Mouse (Mus musculus) myocyte (in vitro differentiated cells): ENCODE results near the gene AU021092. TPM values are rescaled to one million over a fixed set of nuclear protein-coding genes. Genes with fewer than 3 reads are reported as not detected.

Experiments used
- H3K27me3 ChIP-seq: one replicate; pipeline ENCODE4 v1.6.1; 2011; ENCODE audit not compliant: control insufficient read depth, insufficient read depth, insufficient read length
- H3K36me3 ChIP-seq: one replicate; pipeline ENCODE4 v1.6.1; 2011; ENCODE audit not compliant: control insufficient read depth, insufficient read depth
- H3K4me2 ChIP-seq: one replicate; pipeline ENCODE4 v1.6.1; 2011; ENCODE audit warnings: low read depth, control low read depth
- H3K4me3 ChIP-seq: one replicate; pipeline ENCODE4 v1.5.1; 2011; ENCODE audit warnings: mild to moderate bottlenecking, control low read depth, moderate library complexity
- H3K79me2 ChIP-seq: one replicate; pipeline ENCODE4 v1.6.1; 2011; ENCODE audit not compliant: control insufficient read depth, insufficient read depth
- H3ac ChIP-seq: one replicate; pipeline ENCODE4 v1.6.1; 2011; ENCODE audit not compliant: control insufficient read depth, insufficient read length
- CEBPB ChIP-seq: IDR thresholded peaks from 2 replicates; pipeline ENCODE4 v1.6.1; 2011; ENCODE audit warnings: mild to moderate bottlenecking, moderate library complexity; ENCODE audit not compliant: poor library complexity, insufficient read depth, severe bottlenecking
- E2F4 ChIP-seq: IDR thresholded peaks from one replicate; pipeline ENCODE4 v1.6.1; 2011; ENCODE audit warnings: mild to moderate bottlenecking, control low read depth, moderate library complexity; ENCODE audit not compliant: insufficient read depth
- MAX ChIP-seq: IDR thresholded peaks from one replicate; pipeline ENCODE4 v1.6.1; 2011; ENCODE audit warnings: low read depth, mild to moderate bottlenecking, control low read depth
- MYOD1 ChIP-seq, 3 experiments: IDR thresholded peaks; one replicate each; pipeline ENCODE4 v1.6.1; 2011; ENCODE audit warnings: control low read depth in 2 of 3, low read depth in 2 of 3, mild to moderate bottlenecking in 2 of 3, moderate library complexity in 1 of 3; ENCODE audit not compliant: insufficient read length in 2 of 3, control insufficient read depth in 1 of 3
- MYOG ChIP-seq, 3 experiments: IDR thresholded peaks; one replicate each; pipeline ENCODE4 v1.6.1; 2011; ENCODE audit warnings: control low read depth in 2 of 3, low read depth in 2 of 3, mild to moderate bottlenecking in 2 of 3; ENCODE audit not compliant: insufficient read length in 2 of 3, control insufficient read depth in 1 of 3, insufficient read depth in 1 of 3
- POLR2A ChIP-seq: IDR thresholded peaks from one replicate; pipeline ENCODE4 v1.6.1; 2011; ENCODE audit warnings: low read depth, mild to moderate bottlenecking, control low read depth, moderate library complexity; ENCODE audit not compliant: insufficient read length
- POLR2AphosphoS2 ChIP-seq: IDR thresholded peaks from one replicate; pipeline ENCODE4 v1.6.1; 2011; ENCODE audit warnings: low read depth, control low read depth; ENCODE audit not compliant: insufficient read length
- REST ChIP-seq: IDR thresholded peaks from one replicate; pipeline ENCODE4 v1.6.1; 2011; ENCODE audit warnings: mild to moderate bottlenecking, control low read depth, moderate library complexity; ENCODE audit not compliant: insufficient read depth, insufficient read length
- SRF ChIP-seq: IDR thresholded peaks from one replicate; pipeline ENCODE4 v1.6.1; 2011; ENCODE audit warnings: low read depth; ENCODE audit not compliant: control insufficient read depth, insufficient read length
- TCF12 ChIP-seq: IDR thresholded peaks from one replicate; pipeline ENCODE4 v1.6.1; 2011; ENCODE audit warnings: mild to moderate bottlenecking, control low read depth; ENCODE audit not compliant: poor library complexity, insufficient read depth, severe bottlenecking
- TCF3 ChIP-seq: IDR thresholded peaks from one replicate; pipeline ENCODE4 v1.6.1; 2011; ENCODE audit warnings: low read depth, control low read depth; ENCODE audit not compliant: insufficient read length
- USF1 ChIP-seq: IDR thresholded peaks from one replicate; pipeline ENCODE4 v1.6.1; 2011; ENCODE audit warnings: low read depth, mild to moderate bottlenecking, control low read depth, moderate library complexity
- polyA plus RNA-seq: library from polyadenylated mRNA; unstranded; fragments of >200 nt; fragmentation: generic; extraction: Trizol; gene quantifications from one replicate; pipeline ENCODE4 v1.2.1, GENCODE M21; 2012; ENCODE audit warnings: missing spikeins

AU021092 gene
- polyA plus RNA-seq, 1 experiment, result 1.3 TPM

- Histone ChIP-seq H3K79me2 (no peaks in the 10 kb centered on the region), H3K36me3 (no peaks in the 10 kb centered on the region), H3K4me2 (no peak overlapping the region), H3ac (no peak overlapping the region), H3K27me3 (no peaks in the 10 kb centered on the region), H3K4me3 (no peak overlapping the region)
- TF ChIP-seq USF1 (no peak), MYOG (IDR thresholded peaks at IDR 0.05; ENCODE audit: control insufficient read depth in 1 of 3, insufficient read depth in 1 of 3, insufficient read length in 2 of 3, low read depth in 2 of 3) (no peak), TCF12 (no peak), TCF3 (no peak), REST (no peak), MYOD1 (IDR thresholded peaks at IDR 0.05; ENCODE audit: control insufficient read depth in 1 of 3, insufficient read length in 2 of 3, low read depth in 2 of 3) (no peak), SRF (no peak)
Observed at GRCm38 (mm10) chr16:5210365-5210764, 11.7 kb downstream of the AU021092 start.

DNA sequence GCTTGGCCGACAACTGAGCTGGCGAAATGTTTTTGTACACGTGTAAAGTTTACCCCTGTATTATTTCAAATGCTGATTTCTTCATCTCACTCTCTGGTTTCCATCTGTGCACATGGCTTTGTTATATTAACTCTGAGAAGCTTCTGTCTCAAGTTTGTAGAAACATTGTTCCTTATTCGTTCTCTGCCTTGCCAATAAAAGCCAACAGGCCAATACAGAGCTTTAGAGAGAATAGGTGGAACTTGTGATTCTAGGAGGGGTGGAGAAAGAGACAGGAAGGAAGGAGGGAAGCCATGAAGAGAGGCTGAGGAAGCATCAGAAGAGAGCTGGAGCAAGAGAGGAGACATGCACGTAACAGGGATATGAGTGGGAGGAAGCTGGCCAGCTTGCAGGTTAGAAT is 16.0 kb downstream of the AU021092 start:
- Histone ChIP-seq H3ac (no peak overlapping the region), H3K4me3 (no peak overlapping the region), H3K27me3 (no peaks in the 10 kb centered on the region), H3K36me3 (no peaks in the 10 kb centered on the region), H3K4me2 (no peak overlapping the region), H3K79me2 (no peaks in the 10 kb centered on the region)
- no peak for TF ChIP-seq USF1
- no peak for TF ChIP-seq SRF
- no peak for TF ChIP-seq MAX
- TF ChIP-seq E2F4, result no peak
- TF ChIP-seq POLR2AphosphoS2, result no peak
- TF ChIP-seq MYOD1 (IDR thresholded peaks at IDR 0.05; ENCODE audit: control insufficient read depth in 1 of 3, insufficient read length in 2 of 3, low read depth in 2 of 3), result no peak
- TF ChIP-seq POLR2A, result no peak
- no peak for TF ChIP-seq REST
- TF ChIP-seq CEBPB, result no peak
- no peak for TF ChIP-seq TCF3
- no peak for TF ChIP-seq TCF12
- TF ChIP-seq MYOG (IDR thresholded peaks at IDR 0.05; ENCODE audit: control insufficient read depth in 1 of 3, insufficient read depth in 1 of 3, insufficient read length in 2 of 3, low read depth in 2 of 3), result no peak

DNA sequence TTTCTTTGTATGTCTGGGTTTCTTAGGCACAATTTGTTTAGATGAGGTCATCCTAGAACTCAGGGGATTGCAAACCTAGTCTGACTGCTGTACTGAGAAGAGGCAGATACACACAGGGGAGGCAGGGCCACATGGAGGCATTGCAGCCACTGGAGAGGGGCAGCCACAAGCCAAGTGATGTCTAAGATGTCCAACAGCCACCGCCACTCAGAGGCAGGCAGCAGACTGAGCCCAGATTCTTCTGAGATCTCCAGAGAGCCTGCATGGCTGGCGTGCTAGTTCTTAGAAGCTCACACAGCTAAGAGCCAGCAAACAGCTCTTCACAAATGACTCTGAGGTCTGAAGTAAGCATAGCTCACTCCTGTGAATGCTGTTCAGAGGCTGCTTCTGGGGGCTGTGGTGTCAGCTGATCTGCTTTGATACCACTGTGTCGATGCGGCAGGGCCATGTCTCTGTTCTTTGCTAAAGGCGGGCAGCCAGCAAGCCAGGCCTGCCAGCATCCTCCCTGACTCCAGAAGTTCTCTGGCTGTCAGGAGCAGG is 16.6 kb downstream of the AU021092 start:
- no peak overlapping the region for H3K4me2 ChIP-seq
- H3ac ChIP-seq, result no peak overlapping the region
- H3K36me3 ChIP-seq, result no peaks in the 10 kb centered on the region
- no peaks in the 10 kb centered on the region for H3K27me3 ChIP-seq
- no peak overlapping the region for H3K4me3 ChIP-seq
- TF ChIP-seq SRF (no peak), POLR2A (no peak), USF1 (no peak), TCF3 (no peak), CEBPB (no peak), REST (no peak), MYOD1 (IDR thresholded peaks at IDR 0.05; ENCODE audit: control insufficient read depth in 1 of 3, insufficient read length in 2 of 3, low read depth in 2 of 3) (no peak), MAX (no peak), E2F4 (no peak), MYOG (IDR thresholded peaks at IDR 0.05; ENCODE audit: control insufficient read depth in 1 of 3, insufficient read depth in 1 of 3, insufficient read length in 2 of 3, low read depth in 2 of 3) (no peak), TCF12 (no peak), POLR2AphosphoS2 (no peak)
- no peaks in the 10 kb centered on the region for H3K79me2 ChIP-seq

- Histone ChIP-seq H3K4me2 (peak within 1 kb of the TSS; percentile 97), H3K79me2 (no peaks in the 10 kb centered on the region), H3K4me3 (peak within 1 kb of the TSS; percentile 40), H3ac (peak within 1 kb of the TSS; percentile 25), H3K27me3 (no peaks in the 10 kb centered on the region), H3K36me3 (no peaks in the 10 kb centered on the region)
- TF ChIP-seq REST (no peak), TCF12 (no peak), MYOD1 (IDR thresholded peaks at IDR 0.05; ENCODE audit: control insufficient read depth in 1 of 3, insufficient read length in 2 of 3, low read depth in 2 of 3) (peak in 1 of 3 experiments; percentile 8), E2F4 (no peak), SRF (no peak), POLR2A (peak; percentile 44), MYOG (IDR thresholded peaks at IDR 0.05; ENCODE audit: control insufficient read depth in 1 of 3, insufficient read depth in 1 of 3, insufficient read length in 2 of 3, low read depth in 2 of 3) (no peak), TCF3 (no peak), POLR2AphosphoS2 (no peak), MAX (peak; percentile 31), CEBPB (no peak), USF1 (peak; percentile 100)
Observed at GRCm38 (mm10) chr16:5203668-5204433, 18.2 kb downstream of the AU021092 start, which contains the start of gene Nagpa. Gene Nagpa, minus strand, starts transcription at chr16:5204012.
